Mouse (Mus musculus) kidney, embryonic 14.5 days (tissue): ENCODE measurements around the gene Tmem151b. TPM values are rescaled to one million over a fixed set of nuclear protein-coding genes. Genes with fewer than 3 reads are reported as not detected.
A peak's percentile ranks its signal among the peaks of the same experiment; 100 is the strongest.

Experiments
- ATAC-seq: fragments of 200-750 bp; cut with Nextera tagmentation; 2 replicates; pipeline ENCODE4 v1.8.0; 2017; ENCODE audit warnings: moderate number of reproducible peaks, mild to moderate bottlenecking, moderate TSS enrichment, moderate library complexity; ENCODE audit not compliant: low FRiP score, low TSS enrichment
- H3K27ac ChIP-seq: fragments of 300-500 bp; sonication (generic); 2 replicates; pipeline ENCODE4 v1.5.1; 2014; ENCODE audit warnings: low read depth, mild to moderate bottlenecking, low read length, moderate library complexity, mixed read lengths
- H3K27me3 ChIP-seq: fragments of 300-500 bp; sonication (generic); 2 replicates; pipeline ENCODE4 v1.6.1; 2014; ENCODE audit warnings: mild to moderate bottlenecking, low read length; ENCODE audit not compliant: control insufficient read depth, insufficient read depth
- H3K36me3 ChIP-seq: fragments of 300-500 bp; sonication (generic); 2 replicates; pipeline ENCODE4 v1.6.1; 2014; ENCODE audit warnings: low read length, mixed read lengths; ENCODE audit not compliant: control insufficient read depth, insufficient read depth
- H3K4me1 ChIP-seq: fragments of 300-500 bp; sonication (generic); 2 replicates; pipeline ENCODE4 v1.6.1; 2014; ENCODE audit warnings: low read length, mixed read lengths; ENCODE audit not compliant: control insufficient read depth, insufficient read depth
- H3K4me2 ChIP-seq: fragments of 300-500 bp; sonication (generic); replicated peaks from 2 replicates; pipeline ENCODE4 v1.6.1; 2014; ENCODE audit warnings: low read depth, mild to moderate bottlenecking, low read length
- H3K4me3 ChIP-seq: fragments of 300-500 bp; sonication (generic); 2 replicates; pipeline ENCODE4 v1.5.1; 2014; ENCODE audit warnings: mild to moderate bottlenecking, low read length
- H3K9ac ChIP-seq: fragments of 300-500 bp; sonication (generic); 2 replicates; pipeline ENCODE4 v1.6.1; 2014; ENCODE audit warnings: low read depth, mild to moderate bottlenecking, low read length, moderate library complexity
- H3K9me3 ChIP-seq: fragments of 300-500 bp; sonication (generic); 2 replicates; pipeline ENCODE4 v1.6.1; 2016; ENCODE audit warnings: low read length; ENCODE audit not compliant: control insufficient read depth
- WGBS: fragments of 180-500 bp; shearing (Covaris S2); extraction: QIAGEN DNeasy Blood & Tissue Kit; methylation state at CpG from one replicate; pipeline ENCODE4 v1.1.7; 2014; 5-methylcytosine and 5-hydroxymethylcytosine counted together
- polyA plus RNA-seq: library from polyadenylated mRNA; unstranded; fragments of >200 nt; fragmentation: Nextera tagmentation; extraction: Ambion mirVana; gene quantifications from 2 replicates; pipeline ENCODE4 v1.2.1, GENCODE M21; 2014

Tmem151b gene
- 1.7 and 2.0 TPM in 2 replicates for polyA plus RNA-seq

DNA sequence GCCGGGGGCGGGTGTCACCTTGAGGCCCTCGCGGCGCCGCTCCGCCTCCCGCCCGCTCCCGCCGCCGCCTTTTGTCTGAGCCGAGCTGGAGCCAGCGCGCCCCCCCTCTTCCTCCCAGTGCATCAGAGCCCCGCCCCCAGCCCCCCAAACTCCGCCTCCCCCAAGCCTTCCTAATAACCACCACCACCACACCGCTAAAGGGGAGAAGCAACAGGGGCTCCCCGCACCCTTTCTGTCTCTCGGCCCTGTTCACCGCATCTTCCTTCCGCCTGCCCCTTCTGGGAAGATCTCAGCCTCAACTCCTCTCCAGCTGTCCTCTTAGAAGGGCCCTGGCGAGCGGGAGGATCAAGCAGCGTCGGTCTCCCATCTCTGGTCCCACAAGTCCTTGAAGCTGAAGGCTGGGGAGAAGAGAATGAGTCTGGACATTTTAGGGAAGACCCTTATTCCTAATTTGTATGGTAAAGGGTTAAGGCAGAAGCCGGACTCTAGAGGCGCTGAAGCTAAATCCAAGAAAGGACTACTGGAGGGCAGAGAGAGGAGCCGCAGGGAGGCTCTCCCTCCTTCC, at the start of gene Tmem151b:
TSS of gene Tmem151b (minus strand) at position 61 of the 565 bp plus-strand sequence.
- peak; percentile 26 for ATAC-seq
- Histone ChIP-seq H3K36me3 (no peaks in the 10 kb centered on the region), H3K4me1 (peaks cover 22% of the 10 kb centered on the region), H3K9ac (peak within 1 kb of the TSS; percentile 84), H3K4me3 (peak within 1 kb of the TSS; percentile 80), H3K27ac (no peak within 1 kb of the TSS), H3K27me3 (peaks cover 44% of the 10 kb centered on the region), H3K4me2 (peak within 1 kb of the TSS; percentile 99), H3K9me3 (no peaks in the 10 kb centered on the region)
- WGBS: 0% methylated on average over 13 of the region's 29 CpGs

GRCm38 (mm10) chr17:45598891-45599290, 49.4 kb upstream of the Tmem151b start:
- Histone ChIP-seq H3K9ac (no peak overlapping the region; the same call in 1 of the 2 replicates), H3K4me3 (no peak overlapping the region), H3K36me3 (no peaks in the 10 kb centered on the region), H3K27me3 (0 out of 2 replicates have a peak, but pooled peaks cover 4% of the 10 kb centered on the region), H3K9me3 (no peaks in the 10 kb centered on the region), H3K4me1 (peaks cover 38% of the 10 kb centered on the region), H3K4me2 (peak overlapping the region; percentile 88), H3K27ac (no peak overlapping the region)
- ATAC-seq: no peak
- WGBS: 63% methylated on average over 3 of the region's 3 CpGs

GRCm38 (mm10) chr17:45598376-45598775, 48.9 kb upstream of the Tmem151b start:
- Histone ChIP-seq H3K9ac (no peak overlapping the region), H3K36me3 (no peaks in the 10 kb centered on the region), H3K4me1 (peaks cover 43% of the 10 kb centered on the region), H3K27ac (no peak overlapping the region), H3K4me3 (no peak overlapping the region), H3K27me3 (0 out of 2 replicates have a peak, but pooled peaks cover 4% of the 10 kb centered on the region), H3K9me3 (no peaks in the 10 kb centered on the region), H3K4me2 (no peak overlapping the region)
- WGBS: 96% methylated on average over 2 of the region's 2 CpGs
- no peak for ATAC-seq

- Histone ChIP-seq H3K4me1 (peaks cover 49% of the 10 kb centered on the region), H3K27ac (no peak overlapping the region), H3K9ac (no peak overlapping the region), H3K4me3 (no peak overlapping the region), H3K9me3 (no peaks in the 10 kb centered on the region), H3K36me3 (no peaks in the 10 kb centered on the region), H3K27me3 (peaks cover 6% of the 10 kb centered on the region; the same call in 1 of the 2 replicates), H3K4me2 (no peak overlapping the region)
- ATAC-seq: no peak
- 31% methylated on average over 3 of the region's 3 CpGs for WGBS
These were observed 48.3 kb upstream of the Tmem151b start for GRCm38 (mm10) chr17:45597787-45598186.

GRCm38 (mm10) chr17:45596631-45597396, 47.3 kb upstream of the Tmem151b start:
- H3K27ac ChIP-seq: no peak overlapping the region
- peaks cover 59% of the 10 kb centered on the region for H3K4me1 ChIP-seq
- H3K36me3 ChIP-seq: no peaks in the 10 kb centered on the region
- H3K27me3 ChIP-seq: peaks cover 6% of the 10 kb centered on the region; the same call in 1 of the 2 replicates
- no peak overlapping the region for H3K4me2 ChIP-seq
- peak; percentile 17; the same call in 1 of the 2 replicates for ATAC-seq
- WGBS: 37% methylated on average over 11 of the region's 11 CpGs
- H3K4me3 ChIP-seq: no peak overlapping the region
- no peaks in the 10 kb centered on the region for H3K9me3 ChIP-seq
- no peak overlapping the region for H3K9ac ChIP-seq

- H3K4me2 ChIP-seq: peak overlapping the region; percentile 97
- 3% methylated on average over 23 of the region's 23 CpGs for WGBS
- H3K9me3 ChIP-seq: no peaks in the 10 kb centered on the region
- H3K27me3 ChIP-seq: peaks cover 3% of the 10 kb centered on the region; the same call in 1 of the 2 replicates
- ATAC-seq: peak; percentile 30
- peaks cover 62% of the 10 kb centered on the region for H3K4me1 ChIP-seq
- peak overlapping the region; percentile 61 for H3K4me3 ChIP-seq
- H3K27ac ChIP-seq: no peak overlapping the region
- H3K9ac ChIP-seq: peak overlapping the region; percentile 72
- no peaks in the 10 kb centered on the region for H3K36me3 ChIP-seq
These were observed 46.4 kb upstream of the Tmem151b start for GRCm38 (mm10) chr17:45595736-45596390.

DNA sequence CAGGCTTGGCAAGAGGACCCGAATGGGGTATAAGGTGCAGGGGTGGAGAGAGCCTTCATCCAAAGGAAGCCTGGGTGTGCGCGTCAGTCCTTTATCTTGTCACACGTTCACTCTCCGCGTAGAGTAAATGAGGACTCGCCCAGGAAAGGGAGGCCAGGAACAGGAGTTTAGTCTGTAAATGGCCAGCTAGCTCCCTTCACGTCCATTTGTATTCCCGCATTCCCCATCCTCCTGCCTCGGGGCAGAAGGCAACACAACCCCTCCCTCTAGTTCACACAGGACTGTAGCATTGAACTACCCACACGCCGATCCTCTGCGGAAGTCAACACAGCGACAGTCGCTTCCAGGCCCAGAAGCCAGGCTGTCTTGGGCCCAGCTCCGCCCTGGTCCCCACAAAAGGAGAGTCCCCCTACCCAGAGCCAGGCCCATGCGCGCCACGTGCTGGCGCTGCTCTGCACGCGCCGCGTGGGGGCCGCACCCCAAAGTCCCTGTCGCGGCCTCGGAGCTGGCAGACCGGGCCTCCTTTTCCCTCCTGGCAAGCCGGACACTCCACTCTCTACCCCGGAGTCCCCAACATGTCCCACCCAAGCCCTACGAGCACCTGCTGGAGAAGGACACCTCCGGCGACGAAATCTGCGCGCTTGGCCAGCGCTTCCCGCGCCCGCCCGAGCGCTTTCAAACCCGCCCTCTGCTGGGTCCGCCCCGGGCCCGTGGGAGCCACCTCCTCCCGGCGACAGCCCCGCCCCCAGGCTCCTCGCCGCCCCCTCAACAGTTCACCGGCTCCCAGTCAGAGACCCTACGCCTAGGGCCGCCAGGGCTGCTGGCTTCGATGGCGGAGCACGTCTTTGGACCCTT, 45.6 kb upstream of the Tmem151b start:
- WGBS: 1% methylated on average over 58 of the region's 58 CpGs
- Histone ChIP-seq H3K4me3 (peak overlapping the region; percentile 61), H3K27ac (no peak overlapping the region), H3K9ac (peak overlapping the region; percentile 72), H3K9me3 (no peaks in the 10 kb centered on the region), H3K36me3 (no peaks in the 10 kb centered on the region), H3K4me2 (peak overlapping the region; percentile 97), H3K4me1 (peaks cover 62% of the 10 kb centered on the region), H3K27me3 (peaks cover 3% of the 10 kb centered on the region; the same call in 1 of the 2 replicates)
- peak; percentile 78 for ATAC-seq

DNA sequence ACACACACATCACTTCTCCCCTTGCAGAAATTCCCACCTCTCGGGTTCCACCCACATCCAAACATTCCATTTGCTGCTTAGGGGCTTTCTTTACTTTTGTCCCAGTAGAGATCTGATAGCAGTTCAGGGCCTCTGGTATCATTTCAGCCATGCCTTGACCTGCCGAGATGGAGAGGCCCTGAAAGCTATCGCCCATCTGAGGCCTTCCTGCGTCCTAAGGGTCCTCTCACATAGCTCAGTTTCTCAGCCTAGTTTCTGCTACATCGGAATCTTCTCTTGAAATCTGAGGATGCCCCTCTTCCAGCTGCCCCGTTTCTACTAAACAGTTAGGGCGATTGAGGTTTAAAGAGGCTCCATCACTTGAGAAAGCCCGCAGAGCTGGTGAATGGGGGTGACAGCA, 44.7 kb upstream of the Tmem151b start:
- H3K27ac ChIP-seq: no peak overlapping the region
- WGBS: 44% methylated on average over 8 of the region's 8 CpGs

More for the DNA sequence above, 44.7 kb upstream of the Tmem151b start:
- peak overlapping the region; percentile 61 for H3K4me3 ChIP-seq
- H3K9ac ChIP-seq: peak overlapping the region; percentile 72
- peaks cover 8% of the 10 kb centered on the region; the same call in 1 of the 2 replicates for H3K36me3 ChIP-seq
- no peaks in the 10 kb centered on the region for H3K9me3 ChIP-seq
- H3K4me2 ChIP-seq: peak overlapping the region; percentile 97
- no peak for ATAC-seq
- H3K4me1 ChIP-seq: peaks cover 54% of the 10 kb centered on the region
- H3K27me3 ChIP-seq: peaks cover 3% of the 10 kb centered on the region; the same call in 1 of the 2 replicates
